Mouse (Mus musculus): Measurements from ENCODE around the gene Fam71d. TPM values are rescaled to one million over a fixed set of nuclear protein-coding genes. Genes with fewer than 3 reads are reported as not detected.

Fam71d gene
- total RNA-seq (2021), result 1 to 10 TPM in 1 of 2 experiments, under 1 TPM in 1; 0.84 to 1.8 TPM
- long read RNA-seq, experiment 1, result 0 reads
- long read RNA-seq, experiment 2, partial matches to known transcripts, result 0 of 1 reads
- long read RNA-seq, experiment 2, other reads (novel, unspliced or antisense), result 1 of 1 reads

DNA sequence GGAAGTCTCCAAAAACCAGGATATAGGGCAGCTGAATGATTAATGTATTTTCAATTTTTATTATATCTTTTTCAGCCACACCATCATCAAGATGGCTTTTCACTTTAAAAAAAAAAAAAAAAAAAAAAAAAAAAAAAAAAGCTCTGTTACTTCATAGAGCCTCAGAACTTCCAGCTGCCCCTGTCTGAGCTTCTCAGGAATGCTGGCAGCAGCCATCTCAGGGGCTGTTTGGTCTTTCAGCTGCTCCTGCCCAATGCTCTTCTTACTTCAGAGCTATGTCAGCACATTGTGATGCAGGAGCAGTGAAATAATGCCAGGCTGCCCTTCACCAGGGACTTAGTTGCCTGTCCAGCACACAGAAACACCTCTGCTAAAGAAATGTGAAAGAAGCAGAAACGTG, at the start of gene Fam71d:
TSS of gene Fam71d (plus strand) at position 211 of the 400 bp plus-strand sequence.
- intact Hi-C loops (cut with DNase I), result no loop called here
- TF ChIP-seq CTCF (IDR thresholded peaks at IDR 0.05), result no peak
- no peak within 1 kb of the TSS for H3K27ac ChIP-seq
- no peak within 1 kb of the TSS for H3K4me3 ChIP-seq
- DNase-seq (ENCODE audit: extremely low spot score in 1 of 2, low spot score in 2 of 2), result no peak

DNA sequence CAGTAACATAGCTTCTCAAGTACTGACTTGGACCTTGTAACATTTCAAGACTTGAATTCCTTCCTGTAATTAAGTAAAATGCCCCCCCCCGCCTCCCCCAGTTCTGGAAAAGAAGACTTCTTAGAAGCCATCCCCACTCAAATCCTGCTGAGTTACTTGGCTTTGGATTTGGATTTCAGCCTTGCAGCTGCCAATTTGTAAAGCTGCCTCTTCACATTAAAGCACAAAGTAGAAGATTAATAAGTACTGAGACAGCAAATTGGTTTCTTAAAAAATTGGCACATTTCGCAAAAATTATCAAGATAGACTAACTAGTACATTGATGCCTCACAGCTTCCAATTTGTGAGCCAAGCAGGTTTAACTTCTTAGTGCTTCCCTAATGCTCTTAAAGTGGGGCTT, 47.6 kb upstream of the Fam71d start:
- DNase-seq (ENCODE audit: extremely low spot score in 1 of 2, low spot score in 2 of 2), result no peak
- TF ChIP-seq CTCF (IDR thresholded peaks at IDR 0.05), result no peak
- intact Hi-C loops (cut with DNase I), result no loop called here
- no peak overlapping the region for H3K4me3 ChIP-seq
- H3K27ac ChIP-seq, result no peak overlapping the region

DNA sequence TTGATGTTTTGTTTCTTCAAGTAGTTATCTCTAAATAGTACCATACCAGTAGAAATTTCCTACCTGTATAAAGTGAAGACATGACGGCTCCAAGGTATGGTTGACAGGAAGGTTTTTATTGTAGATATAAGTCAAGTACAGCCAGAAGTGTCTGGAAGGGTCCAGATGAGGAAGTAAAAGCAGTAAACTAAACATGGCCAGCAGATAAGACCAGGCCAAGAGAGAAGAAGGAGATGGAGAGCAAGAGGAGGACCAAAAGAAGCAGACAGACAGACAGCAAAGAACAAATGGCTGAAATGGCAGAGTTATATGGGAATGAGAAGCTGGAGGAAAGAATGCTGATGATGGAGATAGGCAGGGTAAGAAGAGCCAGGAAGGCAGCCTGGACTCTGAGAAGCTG, 46.1 kb upstream of the Fam71d start:
- no peak overlapping the region for H3K4me3 ChIP-seq
- no peak overlapping the region for H3K27ac ChIP-seq
- no peak for DNase-seq (ENCODE audit: extremely low spot score in 1 of 2, low spot score in 2 of 2)
- no peak for TF ChIP-seq CTCF (IDR thresholded peaks at IDR 0.05)
- intact Hi-C loops (cut with DNase I), result no loop called here

GRCm38 (mm10) chr12:78659718-78660304, 31.5 kb upstream of the Fam71d start:
- intact Hi-C loops (cut with DNase I), result no loop called here
- DNase-seq (ENCODE audit: extremely low spot score in 1 of 2, low spot score in 2 of 2), result no peak
- Histone ChIP-seq H3K4me3 (no peak overlapping the region), H3K27ac (no peak overlapping the region)
- TF ChIP-seq CTCF (IDR thresholded peaks at IDR 0.05), result no peak

DNA sequence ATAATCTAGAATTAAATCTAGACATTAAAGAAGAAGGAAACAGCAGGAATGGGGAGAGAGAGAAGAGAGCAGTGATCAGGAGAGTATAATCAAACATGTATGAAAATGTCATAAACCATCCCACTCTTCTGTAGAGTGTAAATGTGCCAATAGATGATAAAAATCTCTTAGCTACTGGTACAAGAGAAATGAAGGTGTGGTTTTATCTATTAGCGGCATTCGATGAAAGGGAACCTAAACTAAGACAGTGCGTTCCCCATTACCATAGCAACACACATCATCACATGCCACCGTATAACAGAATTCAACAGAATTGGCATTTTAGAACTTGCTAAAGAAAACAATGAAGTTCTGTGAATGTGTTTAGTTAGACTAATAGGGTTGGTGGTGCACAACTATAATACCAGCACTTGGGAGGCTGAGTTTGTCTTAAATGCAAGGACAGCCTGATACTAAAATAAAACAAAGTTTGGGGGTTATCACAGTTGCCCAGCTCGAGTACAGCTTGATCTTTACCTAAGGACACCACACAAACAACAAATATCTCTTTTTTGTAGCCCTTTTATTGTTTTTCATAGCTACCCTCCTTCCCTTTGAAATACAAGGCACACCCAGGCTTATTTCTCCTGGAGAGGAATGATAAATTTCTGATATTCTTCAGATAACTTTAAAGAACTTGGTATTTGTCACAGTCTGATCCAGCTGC, 13.1 kb upstream of the Fam71d start:
- no peak for DNase-seq (ENCODE audit: extremely low spot score in 1 of 2, low spot score in 2 of 2)
- TF ChIP-seq CTCF (IDR thresholded peaks at IDR 0.05), result no peak
- intact Hi-C loops (cut with DNase I), result no loop called here
- Histone ChIP-seq H3K27ac (no peak overlapping the region), H3K4me3 (no peak overlapping the region)

DNA sequence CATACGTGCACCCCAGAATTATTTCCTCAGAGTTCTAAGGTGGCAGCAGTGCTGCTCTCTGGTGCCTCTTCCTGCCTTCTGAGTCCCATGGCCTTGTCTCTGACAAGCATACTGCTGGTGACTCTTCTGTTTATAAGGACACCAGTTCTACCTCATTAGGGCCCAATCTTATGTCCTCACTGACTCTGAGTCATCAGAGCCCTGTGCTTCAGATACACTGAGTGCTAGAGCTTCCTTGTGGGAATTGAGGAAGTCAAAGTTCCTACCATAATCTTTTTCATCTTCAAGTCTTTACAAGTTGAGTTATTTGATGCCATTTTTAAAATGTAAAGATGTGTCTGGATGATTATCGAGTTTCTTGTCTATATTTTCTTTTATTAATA, 12.5 kb upstream of the Fam71d start:
- H3K27ac ChIP-seq, result no peak overlapping the region
- no peak for DNase-seq (ENCODE audit: extremely low spot score in 1 of 2, low spot score in 2 of 2)
- no peak overlapping the region for H3K4me3 ChIP-seq
- intact Hi-C loops (cut with DNase I), result no loop called here
- TF ChIP-seq CTCF (IDR thresholded peaks at IDR 0.05), result no peak

DNA sequence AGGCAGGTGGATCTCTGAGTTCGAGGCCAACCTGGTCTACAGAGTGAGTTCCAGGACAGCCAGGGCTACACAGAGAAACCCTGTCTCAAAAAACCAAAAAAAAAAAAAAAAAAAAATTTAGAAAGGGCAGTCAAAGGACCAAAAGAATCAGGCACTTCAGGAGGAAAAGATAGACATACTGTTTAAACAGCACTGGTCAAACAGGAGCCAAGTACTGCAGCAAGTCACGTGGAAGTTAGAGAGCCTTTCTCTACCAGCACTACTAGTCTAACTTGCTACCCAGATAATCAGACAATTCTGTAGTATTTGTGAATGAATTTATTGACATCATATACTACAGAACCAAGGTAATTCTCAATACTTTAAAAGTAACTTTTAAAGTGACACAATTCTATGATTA, 10.3 kb upstream of the Fam71d start:
- no peak overlapping the region for H3K4me3 ChIP-seq
- no peak overlapping the region for H3K27ac ChIP-seq
- no peak for TF ChIP-seq CTCF (IDR thresholded peaks at IDR 0.05)
- DNase-seq (ENCODE audit: extremely low spot score in 1 of 2, low spot score in 2 of 2), result no peak
- intact Hi-C loops (cut with DNase I), result no loop called here

DNA sequence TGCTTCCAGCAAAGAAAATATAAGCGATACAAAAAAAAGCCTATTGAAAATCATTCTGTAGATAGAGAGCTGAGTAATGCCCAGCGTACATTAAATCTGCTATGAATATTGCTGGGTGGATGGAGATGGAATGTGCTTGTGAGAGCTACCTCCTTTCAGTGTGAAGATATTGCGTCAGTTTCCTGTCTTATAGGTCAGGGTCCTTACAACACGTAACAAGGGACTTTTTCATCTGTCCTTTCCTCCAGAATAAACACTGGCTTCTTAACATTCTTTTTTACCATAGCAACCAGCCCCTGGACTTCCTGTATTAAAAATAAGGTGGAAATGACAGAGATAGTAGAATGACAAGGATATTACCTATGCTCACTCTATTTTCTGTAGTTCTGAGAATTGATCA, 9.1 kb upstream of the Fam71d start:
- TF ChIP-seq CTCF (IDR thresholded peaks at IDR 0.05), result no peak
- no peak overlapping the region for H3K4me3 ChIP-seq
- no peak overlapping the region for H3K27ac ChIP-seq
- intact Hi-C loops (cut with DNase I), result no loop called here
- DNase-seq (ENCODE audit: extremely low spot score in 1 of 2, low spot score in 2 of 2), result no peak

- intact Hi-C loops (cut with DNase I), result loop anchor here (5.0 kb wide), 1 partner anchor 62 kb away; the partner anchor contains the start of gene Mpp5
- no peak for TF ChIP-seq CTCF (IDR thresholded peaks at IDR 0.05)
Observed at GRCm38 (mm10) chr12:78685669-78686215, 5.6 kb upstream of the Fam71d start.

DNA sequence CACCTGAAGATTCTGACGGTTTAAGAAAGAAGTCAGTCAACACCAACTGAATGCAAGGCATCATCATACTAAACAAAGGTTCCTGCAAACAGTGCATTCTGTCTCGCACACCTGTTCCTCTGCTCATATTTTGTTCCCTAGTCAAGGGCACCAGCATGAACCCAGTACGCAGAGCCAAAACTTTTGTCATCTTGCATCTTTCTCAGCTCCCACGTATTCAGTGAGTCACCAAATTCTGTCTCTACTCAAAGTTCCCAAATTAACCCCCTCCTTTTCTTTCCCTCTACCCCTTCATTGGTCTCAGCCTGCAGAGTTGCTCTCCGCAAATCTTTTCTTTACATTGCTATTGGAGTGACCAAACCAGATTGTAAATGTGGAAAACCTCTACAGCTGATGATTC, 2.5 kb upstream of the Fam71d start:
- no peak for TF ChIP-seq CTCF (IDR thresholded peaks at IDR 0.05)

More at GRCm38 (mm10) chr12:78685669-78686215, 5.6 kb upstream of the Fam71d start:
- no peak overlapping the region for H3K4me3 ChIP-seq
- no peak for DNase-seq (ENCODE audit: extremely low spot score in 1 of 2, low spot score in 2 of 2)
- H3K27ac ChIP-seq, result no peak overlapping the region

GRCm38 (mm10) chr12:78693281-78693680, 1.9 kb downstream of the Fam71d start:
- intact Hi-C loops (cut with DNase I), result no loop called here
- no peak for TF ChIP-seq CTCF (IDR thresholded peaks at IDR 0.05)
- Histone ChIP-seq H3K27ac (no peak overlapping the region), H3K4me3 (no peak overlapping the region)
- no peak for DNase-seq (ENCODE audit: extremely low spot score in 1 of 2, low spot score in 2 of 2)

More for the DNA sequence above, 2.5 kb upstream of the Fam71d start:
- H3K27ac ChIP-seq, result peak overlapping the region; percentile 2; the same call in 1 of the 2 replicates
- DNase-seq (ENCODE audit: extremely low spot score in 1 of 2, low spot score in 2 of 2), result peak in 1 of 2 experiments; percentile 14
- H3K4me3 ChIP-seq, result no peak overlapping the region
- intact Hi-C loops (cut with DNase I), result loop anchor here (5.0 kb wide), 1 partner anchor 58 kb away; the partner anchor contains the start of gene Mpp5

GRCm38 (mm10) chr12:78717783-78718182, 26.4 kb downstream of the Fam71d start:
- DNase-seq (ENCODE audit: extremely low spot score in 1 of 2, low spot score in 2 of 2), result no peak
- TF ChIP-seq CTCF (IDR thresholded peaks at IDR 0.05), result no peak
- H3K4me3 ChIP-seq, result no peak overlapping the region
- no peak overlapping the region for H3K27ac ChIP-seq
- intact Hi-C loops (cut with DNase I), result no loop called here

Measured in left cerebral cortex, adult 2 months (tissue).